Mouse (Mus musculus): ENCODE data around the gene Olfr323.

The Olfr323 gene

GRCm38 (mm10) chr11:58602800-58603560 is 27.3 kb downstream of the Olfr323 start:
- DNase-seq, result no peak

- DNase-seq, result no peak
These were observed 28.2 kb downstream of the Olfr323 start for GRCm38 (mm10) chr11:58602062-58602461.

- no peak for DNase-seq
These were observed 32.5 kb downstream of the Olfr323 start for GRCm38 (mm10) chr11:58597837-58598236.

- no peak for DNase-seq
These were observed 35.5 kb downstream of the Olfr323 start, which contains the start of gene Olfr324 for GRCm38 (mm10) chr11:58594814-58595213. TSS of gene Olfr324 (plus strand) at chr11:58595114.

- DNase-seq, result peak; percentile 30
These were observed 41.6 kb downstream of the Olfr323 start for GRCm38 (mm10) chr11:58588620-58589250.

GRCm38 (mm10) chr11:58587898-58588348 is 42.4 kb downstream of the Olfr323 start:
- peak; percentile 86 for DNase-seq

GRCm38 (mm10) chr11:58578636-58579035 is 51.7 kb downstream of the Olfr323 start:
- DNase-seq, result peak; percentile 60

GRCm38 (mm10) chr11:58577430-58577829 is 52.9 kb downstream of the Olfr323 start, which contains the start of gene Olfr325:
TSS of gene Olfr325 (plus strand) at chr11:58577730.
- no peak for DNase-seq

Data from heart, adult 11 months (tissue).